In the genomic region with DNA sequence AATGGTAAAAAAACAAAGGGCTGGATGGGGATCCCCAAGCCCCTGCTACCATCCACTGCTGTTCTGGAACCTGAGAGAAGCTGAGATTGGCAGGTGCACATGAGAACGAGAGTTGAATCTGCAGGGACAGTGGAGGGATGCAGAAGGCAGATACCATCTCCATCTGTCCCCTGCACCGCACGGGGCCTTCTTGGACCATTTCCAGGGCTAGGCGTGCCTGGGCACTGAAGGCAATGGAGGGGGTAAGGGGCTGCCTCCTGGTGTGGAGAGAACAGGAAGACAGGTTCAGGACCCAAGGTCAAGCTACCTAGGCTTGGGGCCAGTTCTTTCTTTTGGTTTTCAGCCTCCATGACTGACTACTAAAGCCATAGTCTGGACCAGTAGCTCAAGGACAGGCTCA, we compare ENCODE assay signal across 20 mouse cellular contexts. TPM values are rescaled to one million over a fixed set of nuclear protein-coding genes. Genes with fewer than 3 reads are reported as not detected.
A peak's percentile ranks its signal among the peaks of the same experiment; 100 is the strongest.
DNase-seq lines count a peak whose midpoint lies in the region; ATAC-seq and TF ChIP-seq lines count a peak whose summit lies in the region.
"Had no signal": no experiment of that assay in that cellular context is flagged by ENCODE, and none has a peak within 500 bp of the region (broad histone marks: within the 10 kb centered on the region; RNA-seq: fewer than 3 reads in every experiment).

No protein-coding gene starts in this region.

- no peaks in the 10 kb centered on the region for H3K27me3 ChIP-seq in heart, embryonic 12.5 days (replicated peaks)
- H3K27me3 ChIP-seq in heart, embryonic 11.5 days (ENCODE audit: control insufficient read depth, insufficient read depth, low read length): no peaks in the 10 kb centered on the region
- no peaks in the 10 kb centered on the region for H3K27me3 ChIP-seq in kidney, embryonic 15.5 days
- H3K27me3 ChIP-seq in kidney, embryonic 14.5 days (ENCODE audit: control insufficient read depth, insufficient read depth, low read length): no peaks in the 10 kb centered on the region
- H3K27me3 ChIP-seq in lung, postnatal 0 days (replicated peaks; ENCODE audit: insufficient read depth, low read length): no peaks in the 10 kb centered on the region; the same call in 1 of the 2 replicates

- peak overlapping the region; percentile 66 for H3K4me2 ChIP-seq in heart, embryonic 12.5 days
- H3K4me2 ChIP-seq in heart, embryonic 11.5 days: no peak overlapping the region; the same call in 1 of the 2 replicates
- H3K4me2 ChIP-seq in kidney, embryonic 15.5 days: 0 out of 2 replicates have a peak overlapping the region, but pooled peaks have one; percentile 7
- H3K4me2 ChIP-seq in kidney, embryonic 14.5 days (replicated peaks; ENCODE audit: low read depth, low read length): no peak overlapping the region
- H3K4me2 ChIP-seq in lung, postnatal 0 days (replicated peaks; ENCODE audit: low read depth, low read length): no peak overlapping the region
- H3K4me2 ChIP-seq: hindbrain, embryonic 14.5 days had no signal

- no peak for ATAC-seq in heart, embryonic 12.5 days (ENCODE audit: insufficient number of reproducible peaks, low FRiP score)
- ATAC-seq in heart, embryonic 11.5 days (replicated peaks; ENCODE audit: insufficient number of reproducible peaks, low FRiP score, low TSS enrichment): no peak
- no peak for ATAC-seq in kidney, embryonic 15.5 days (replicated peaks; ENCODE audit: low FRiP score)
- no peak for ATAC-seq in kidney, embryonic 14.5 days (ENCODE audit: low FRiP score, low TSS enrichment)
- no peak for ATAC-seq in lung, postnatal 0 days

- TF ChIP-seq EP300 in lung, postnatal 0 days (IDR thresholded peaks at IDR 0.05): no peak

- H3K9ac ChIP-seq in heart, embryonic 12.5 days: no peak overlapping the region
- H3K9ac ChIP-seq in heart, embryonic 11.5 days (ENCODE audit: low read depth, low read length): no peak overlapping the region
- H3K9ac ChIP-seq in kidney, embryonic 15.5 days: no peak overlapping the region
- no peak overlapping the region for H3K9ac ChIP-seq in kidney, embryonic 14.5 days (ENCODE audit: low read depth, low read length)
- H3K9ac ChIP-seq in lung, postnatal 0 days (replicated peaks; ENCODE audit: low read depth): no peak overlapping the region
- H3K9ac ChIP-seq: hindbrain, embryonic 14.5 days; liver, embryonic 14.5 days had no signal

- no peak overlapping the region for H3K27ac ChIP-seq in heart, embryonic 12.5 days (ENCODE audit: poor library complexity, severe bottlenecking)
- H3K27ac ChIP-seq in heart, embryonic 11.5 days (ENCODE audit: low read depth, low read length): no peak overlapping the region
- no peak overlapping the region for H3K27ac ChIP-seq in kidney, embryonic 15.5 days
- no peak overlapping the region for H3K27ac ChIP-seq in kidney, embryonic 14.5 days (ENCODE audit: low read depth, low read length)
- H3K27ac ChIP-seq in brown adipose tissue, adult 24 weeks (replicated peaks; ENCODE audit: low read depth, low read length): peak overlapping the region; percentile 97
- H3K27ac ChIP-seq in lung, postnatal 0 days (ENCODE audit: low read length): no peak overlapping the region
- H3K27ac ChIP-seq: hindbrain, embryonic 14.5 days; limb, embryonic 10.5 days; liver, embryonic 14.5 days; stomach, postnatal 0 days had no signal

- no peaks in the 10 kb centered on the region for H3K9me3 ChIP-seq in heart, embryonic 12.5 days (replicated peaks)
- H3K9me3 ChIP-seq in heart, embryonic 11.5 days (replicated peaks; ENCODE audit: control insufficient read depth, low read length): no peaks in the 10 kb centered on the region
- no peaks in the 10 kb centered on the region for H3K9me3 ChIP-seq in kidney, embryonic 15.5 days (replicated peaks)
- no peaks in the 10 kb centered on the region for H3K9me3 ChIP-seq in kidney, embryonic 14.5 days (ENCODE audit: control insufficient read depth, low read length)
- H3K9me3 ChIP-seq in lung, postnatal 0 days (ENCODE audit: low read length): no peaks in the 10 kb centered on the region
- H3K9me3 ChIP-seq: limb, embryonic 10.5 days; megakaryocyte, embryonic 14.5 days had no signal

- H3K36me3 ChIP-seq in heart, embryonic 12.5 days: peaks cover 50% of the 10 kb centered on the region
- H3K36me3 ChIP-seq in heart, embryonic 11.5 days (ENCODE audit: control insufficient read depth, insufficient read depth, low read length): peaks cover 14% of the 10 kb centered on the region
- peaks cover 33% of the 10 kb centered on the region for H3K36me3 ChIP-seq in kidney, embryonic 15.5 days
- H3K36me3 ChIP-seq in kidney, embryonic 14.5 days (ENCODE audit: control insufficient read depth, insufficient read depth, low read length): peaks cover 24% of the 10 kb centered on the region
- no peaks in the 10 kb centered on the region for H3K36me3 ChIP-seq in lung, postnatal 0 days (ENCODE audit: insufficient read depth, low read length)

- 66% methylated on average over 4 of the region's 4 CpGs for WGBS in heart, embryonic 12.5 days
- WGBS in heart, embryonic 11.5 days (ENCODE audit: insufficient replicate concordance): 79% methylated on average over 4 of the region's 4 CpGs
- 70% methylated on average over 4 of the region's 4 CpGs for WGBS in kidney, embryonic 15.5 days
- 75% methylated on average over 4 of the region's 4 CpGs for WGBS in kidney, embryonic 14.5 days
- WGBS in lung, postnatal 0 days: 68% methylated on average over 4 of the region's 4 CpGs

- DNase-seq in adrenal gland, postnatal 14 days: peak; percentile 27
- DNase-seq in adrenal gland, adult 18-20 months (ENCODE audit: low spot score in 2 of 2): no peak
- DNase-seq in lung, postnatal 0 days (ENCODE audit: low spot score): no peak
- DNase-seq: cerebellum, adult 9-11 months; lung, postnatal 10 days; right cerebral cortex, postnatal 14 days; thymus, postnatal 14 days had no signal

- no peak for TF ChIP-seq CTCF in lung, postnatal 0 days (IDR thresholded peaks at IDR 0.05)

- no peak overlapping the region for H3K4me3 ChIP-seq in heart, embryonic 12.5 days
- H3K4me3 ChIP-seq in heart, embryonic 11.5 days (ENCODE audit: low read depth, low read length): no peak overlapping the region
- H3K4me3 ChIP-seq in kidney, embryonic 15.5 days (replicated peaks): no peak overlapping the region
- H3K4me3 ChIP-seq in kidney, embryonic 14.5 days (ENCODE audit: low read length): no peak overlapping the region
- no peak overlapping the region for H3K4me3 ChIP-seq in brown adipose tissue, adult 24 weeks (ENCODE audit: insufficient read depth, low read depth, low read length)
- no peak overlapping the region for H3K4me3 ChIP-seq in lung, postnatal 0 days (ENCODE audit: low read depth, low read length)
- H3K4me3 ChIP-seq: erythroblast, embryonic 14.5 days; limb, embryonic 10.5 days; megakaryocyte, embryonic 14.5 days had no signal

- H3K4me1 ChIP-seq in heart, embryonic 12.5 days (replicated peaks): peaks cover 57% of the 10 kb centered on the region
- peaks cover 27% of the 10 kb centered on the region for H3K4me1 ChIP-seq in heart, embryonic 11.5 days (ENCODE audit: control insufficient read depth, insufficient read depth, low read length)
- peaks cover 75% of the 10 kb centered on the region for H3K4me1 ChIP-seq in kidney, embryonic 15.5 days
- peaks cover 28% of the 10 kb centered on the region for H3K4me1 ChIP-seq in kidney, embryonic 14.5 days (ENCODE audit: control insufficient read depth, insufficient read depth, low read length)
- peaks cover 30% of the 10 kb centered on the region for H3K4me1 ChIP-seq in brown adipose tissue, adult 24 weeks (ENCODE audit: control insufficient read depth, insufficient read depth, insufficient read length, low read length)
- no peaks in the 10 kb centered on the region for H3K4me1 ChIP-seq in lung, postnatal 0 days (ENCODE audit: insufficient read depth, low read depth, low read length)
- H3K4me1 ChIP-seq: megakaryocyte, embryonic 14.5 days had no signal

RNA-seq across cellular contexts. Expression of a gene that starts 7.0 kb away (rescaled TPM):
- total RNA-seq in adrenal gland, postnatal 14 days (2021): 66.0 and 91.4 TPM in 2 replicates
- 100 to 1,000 TPM in 1 of 2 experiments, 10 to 100 TPM in 1; 60.6 to 157 TPM for total RNA-seq in adrenal gland, adult 18-20 months (2021)
- 49.4 and 52.2 TPM in 2 replicates for polyA plus RNA-seq in heart, embryonic 12.5 days (2016; fragmentation: Nextera tagmentation; extraction: Ambion mirVana)
- polyA plus RNA-seq in heart, embryonic 11.5 days (2014; fragmentation: Nextera tagmentation; extraction: Ambion mirVana): 45.3 and 50.2 TPM in 2 replicates
- 42.9 and 46.8 TPM in 2 replicates for polyA plus RNA-seq in kidney, embryonic 15.5 days (2015; fragmentation: Nextera tagmentation; extraction: Ambion mirVana)
- 50.5 and 56.4 TPM in 2 replicates for polyA plus RNA-seq in kidney, embryonic 14.5 days (2014; fragmentation: Nextera tagmentation; extraction: Ambion mirVana)
- polyA plus RNA-seq in brown adipose tissue, adult 24 weeks (2012; ENCODE audit: insufficient read depth, insufficient read length, missing spikeins): 74.7 and 97.7 TPM in 2 replicates
- 38.4 and 54.8 TPM in 2 replicates for polyA plus RNA-seq in lung, postnatal 0 days (2015; fragmentation: Nextera tagmentation; extraction: Ambion mirVana)
- total RNA-seq: granulocyte monocyte progenitor cell, adult 5-6 weeks had no signal
- polyA plus RNA-seq: erythroblast, embryonic 14.5 days had no signal

RNA-seq across cellular contexts. Expression of a gene that starts 57.6 kb away (rescaled TPM):
- not detected in 2 replicates for total RNA-seq in adrenal gland, postnatal 14 days (2021)
- total RNA-seq in adrenal gland, adult 18-20 months (2021): not detected
- not detected in 2 replicates for polyA plus RNA-seq in heart, embryonic 12.5 days (2016; fragmentation: Nextera tagmentation; extraction: Ambion mirVana)
- polyA plus RNA-seq in heart, embryonic 11.5 days (2014; fragmentation: Nextera tagmentation; extraction: Ambion mirVana): not detected in 2 replicates
- polyA plus RNA-seq in kidney, embryonic 15.5 days (2015; fragmentation: Nextera tagmentation; extraction: Ambion mirVana): 0.14 and 0.17 TPM in 2 replicates
- 0.27 and 0.31 TPM in 2 replicates for polyA plus RNA-seq in kidney, embryonic 14.5 days (2014; fragmentation: Nextera tagmentation; extraction: Ambion mirVana)
- polyA plus RNA-seq in brown adipose tissue, adult 24 weeks (2012; ENCODE audit: insufficient read depth, insufficient read length, missing spikeins): not detected in 2 replicates
- polyA plus RNA-seq in lung, postnatal 0 days (2015; fragmentation: Nextera tagmentation; extraction: Ambion mirVana): 4.6 and 5.7 TPM in 2 replicates
- total RNA-seq: adrenal gland, postnatal 10 days; granulocyte monocyte progenitor cell, adult 5-6 weeks had no signal
- polyA plus RNA-seq: erythroblast, embryonic 14.5 days; limb, embryonic 10.5 days; stomach, postnatal 0 days had no signal

Comparison
In these comparisons a context has a peak if more than half of its experiments do, and no peak if none do; other contexts are left out.
1. H3K4me2 ChIP-seq: peak in heart, embryonic 12.5 days (single experiment) and kidney, embryonic 15.5 days (single experiment); none in heart, embryonic 11.5 days (single experiment), kidney, embryonic 14.5 days (single experiment) and lung, postnatal 0 days (single experiment).